Mouse (Mus musculus): ENCODE data around the gene Zswim5. TPM values are rescaled to one million over a fixed set of nuclear protein-coding genes. Genes with fewer than 3 reads are reported as not detected.
"Not testable (repeated sequence)": the region's sequence is repeated elsewhere in the genome, so short reads cannot be mapped to it uniquely, and the experiment has no call there.

Gene Zswim5
- 0.50 and 0.79 TPM in 2 replicates for polyA plus RNA-seq (2016; fragmentation: Nextera tagmentation; extraction: Ambion mirVana)

GRCm38 (mm10) chr4:116876995-116877728 lies at the start of gene Zswim5:
Gene Zswim5 (plus strand): TSS chr4:116877376.
- no peaks in the 10 kb centered on the region for H3K9me3 ChIP-seq (replicated peaks)
- peak within 1 kb of the TSS; percentile 80 for H3K9ac ChIP-seq
- ATAC-seq (ENCODE audit: insufficient number of reproducible peaks, low FRiP score), result peak; percentile 90
- H3K4me3 ChIP-seq, result peak within 1 kb of the TSS; percentile 75
- peak within 1 kb of the TSS; percentile 74 for H3K27ac ChIP-seq (ENCODE audit: poor library complexity, severe bottlenecking)
- WGBS, result under 1% methylated on average over 104 of the region's 104 CpGs
- peak within 1 kb of the TSS; percentile 98 for H3K4me2 ChIP-seq
- peaks cover 6% of the 10 kb centered on the region for H3K27me3 ChIP-seq (replicated peaks)
- no peaks in the 10 kb centered on the region for H3K36me3 ChIP-seq
- H3K4me1 ChIP-seq (replicated peaks), result no peaks in the 10 kb centered on the region

- no peak for ATAC-seq (ENCODE audit: insufficient number of reproducible peaks, low FRiP score)
- peaks cover 10% of the 10 kb centered on the region for H3K4me1 ChIP-seq (replicated peaks)
- no peaks in the 10 kb centered on the region for H3K9me3 ChIP-seq (replicated peaks)
- H3K27ac ChIP-seq (ENCODE audit: poor library complexity, severe bottlenecking), result no peak overlapping the region
- H3K9ac ChIP-seq, result no peak overlapping the region
- no peaks in the 10 kb centered on the region for H3K36me3 ChIP-seq
- WGBS, result 3% methylated on average over 4 of the region's 4 CpGs
- no peak overlapping the region for H3K4me3 ChIP-seq
- no peaks in the 10 kb centered on the region for H3K27me3 ChIP-seq (replicated peaks)
- H3K4me2 ChIP-seq, result no peak overlapping the region
These were observed 49.4 kb upstream of the Zswim5 start for GRCm38 (mm10) chr4:116827819-116828218.

- Histone ChIP-seq H3K4me3 (no peak overlapping the region), H3K4me2 (no peak overlapping the region), H3K4me1 (replicated peaks) (peaks cover 4% of the 10 kb centered on the region), H3K9ac (no peak overlapping the region), H3K27me3 (replicated peaks) (no peaks in the 10 kb centered on the region), H3K27ac (ENCODE audit: poor library complexity, severe bottlenecking) (no peak overlapping the region), H3K9me3 (replicated peaks) (no peaks in the 10 kb centered on the region), H3K36me3 (no peaks in the 10 kb centered on the region)
- WGBS, result 62% methylated on average over 6 of the region's 6 CpGs
- no peak for ATAC-seq (ENCODE audit: insufficient number of reproducible peaks, low FRiP score)
These were observed 47.7 kb upstream of the Zswim5 start for GRCm38 (mm10) chr4:116829364-116830069.

GRCm38 (mm10) chr4:116830070-116830368 lies 47.2 kb upstream of the Zswim5 start:
- peaks cover 4% of the 10 kb centered on the region for H3K4me1 ChIP-seq (replicated peaks)
- no peaks in the 10 kb centered on the region for H3K9me3 ChIP-seq (replicated peaks)
- no peaks in the 10 kb centered on the region for H3K36me3 ChIP-seq
- WGBS, result 40% methylated on average over 6 of the region's 6 CpGs
- no peak overlapping the region for H3K27ac ChIP-seq (ENCODE audit: poor library complexity, severe bottlenecking)
- H3K4me3 ChIP-seq, result no peak overlapping the region
- ATAC-seq (ENCODE audit: insufficient number of reproducible peaks, low FRiP score), result no peak
- H3K27me3 ChIP-seq (replicated peaks), result no peaks in the 10 kb centered on the region
- no peak overlapping the region for H3K4me2 ChIP-seq
- no peak overlapping the region for H3K9ac ChIP-seq

- no peak for ATAC-seq (ENCODE audit: insufficient number of reproducible peaks, low FRiP score)
These were observed 38.2 kb upstream of the Zswim5 start for GRCm38 (mm10) chr4:116838999-116839398.

GRCm38 (mm10) chr4:116840096-116840495 lies 37.1 kb upstream of the Zswim5 start:
- H3K4me1 ChIP-seq (replicated peaks); H3K9me3 ChIP-seq (replicated peaks); H3K36me3 ChIP-seq; H3K27ac ChIP-seq (ENCODE audit: poor library complexity, severe bottlenecking); H3K9ac ChIP-seq; ATAC-seq (ENCODE audit: insufficient number of reproducible peaks, low FRiP score): not testable (repeated sequence)
- Histone ChIP-seq H3K4me3 (peak overlapping the region; percentile 24), H3K4me2 (peak overlapping the region; percentile 63), H3K27me3 (replicated peaks) (peaks cover 16% of the 10 kb centered on the region)
- 18% methylated on average over 24 of the region's 29 CpGs for WGBS

More at GRCm38 (mm10) chr4:116838999-116839398, 38.2 kb upstream of the Zswim5 start:
- WGBS, result 51% methylated on average over 2 of the region's 2 CpGs
- H3K27ac ChIP-seq (ENCODE audit: poor library complexity, severe bottlenecking), result no peak overlapping the region
- no peaks in the 10 kb centered on the region for H3K36me3 ChIP-seq
- H3K9ac ChIP-seq, result no peak overlapping the region
- H3K4me2 ChIP-seq, result no peak overlapping the region
- H3K27me3 ChIP-seq (replicated peaks), result peaks cover 16% of the 10 kb centered on the region
- H3K9me3 ChIP-seq (replicated peaks), result no peaks in the 10 kb centered on the region
- no peak overlapping the region for H3K4me3 ChIP-seq
- 0 out of 2 replicates have a peak, but pooled peaks cover 3% of the 10 kb centered on the region for H3K4me1 ChIP-seq (replicated peaks)

GRCm38 (mm10) chr4:116840841-116841240 lies 36.3 kb upstream of the Zswim5 start:
- H3K36me3 ChIP-seq, result no peaks in the 10 kb centered on the region
- H3K4me3 ChIP-seq, result no peak overlapping the region
- ATAC-seq (ENCODE audit: insufficient number of reproducible peaks, low FRiP score), result no peak
- no peak overlapping the region for H3K27ac ChIP-seq (ENCODE audit: poor library complexity, severe bottlenecking)
- 0 out of 2 replicates have a peak, but pooled peaks cover 5% of the 10 kb centered on the region for H3K9me3 ChIP-seq (replicated peaks)
- peaks cover 16% of the 10 kb centered on the region for H3K27me3 ChIP-seq (replicated peaks)
- H3K9ac ChIP-seq, result no peak overlapping the region
- 0 out of 2 replicates have a peak, but pooled peaks cover 3% of the 10 kb centered on the region for H3K4me1 ChIP-seq (replicated peaks)
- 73% methylated on average over 6 of the region's 6 CpGs for WGBS
- H3K4me2 ChIP-seq, result no peak overlapping the region

- ATAC-seq (ENCODE audit: insufficient number of reproducible peaks, low FRiP score), result no peak
- no peak overlapping the region for H3K27ac ChIP-seq (ENCODE audit: poor library complexity, severe bottlenecking)
These were observed 32.9 kb upstream of the Zswim5 start for GRCm38 (mm10) chr4:116844324-116844723.

GRCm38 (mm10) chr4:116849901-116850300 lies 27.3 kb upstream of the Zswim5 start:
- ATAC-seq (ENCODE audit: insufficient number of reproducible peaks, low FRiP score), result no peak
- Histone ChIP-seq H3K4me3 (no peak overlapping the region), H3K9ac (no peak overlapping the region), H3K36me3 (no peaks in the 10 kb centered on the region), H3K27ac (ENCODE audit: poor library complexity, severe bottlenecking) (no peak overlapping the region), H3K27me3 (replicated peaks) (no peaks in the 10 kb centered on the region), H3K4me2 (no peak overlapping the region), H3K4me1 (replicated peaks) (no peaks in the 10 kb centered on the region), H3K9me3 (replicated peaks) (no peaks in the 10 kb centered on the region)
- WGBS, result 74% methylated on average over 3 of the region's 3 CpGs

More at GRCm38 (mm10) chr4:116844324-116844723, 32.9 kb upstream of the Zswim5 start:
- 91% methylated on average over 3 of the region's 3 CpGs for WGBS
- H3K9me3 ChIP-seq (replicated peaks), result 0 out of 2 replicates have a peak, but pooled peaks cover 5% of the 10 kb centered on the region
- H3K36me3 ChIP-seq, result no peaks in the 10 kb centered on the region
- no peak overlapping the region for H3K9ac ChIP-seq
- H3K4me2 ChIP-seq, result no peak overlapping the region
- 0 out of 2 replicates have a peak, but pooled peaks cover 3% of the 10 kb centered on the region for H3K4me1 ChIP-seq (replicated peaks)
- peaks cover 12% of the 10 kb centered on the region for H3K27me3 ChIP-seq (replicated peaks)
- H3K4me3 ChIP-seq, result no peak overlapping the region

GRCm38 (mm10) chr4:116854286-116854685 lies 22.9 kb upstream of the Zswim5 start:
- no peaks in the 10 kb centered on the region for H3K27me3 ChIP-seq (replicated peaks)
- ATAC-seq (ENCODE audit: insufficient number of reproducible peaks, low FRiP score), result no peak
- no peak overlapping the region for H3K4me2 ChIP-seq
- H3K36me3 ChIP-seq, result no peaks in the 10 kb centered on the region
- no peak overlapping the region for H3K9ac ChIP-seq
- H3K9me3 ChIP-seq (replicated peaks), result no peaks in the 10 kb centered on the region
- H3K4me3 ChIP-seq, result no peak overlapping the region
- H3K27ac ChIP-seq (ENCODE audit: poor library complexity, severe bottlenecking), result no peak overlapping the region
- no peaks in the 10 kb centered on the region for H3K4me1 ChIP-seq (replicated peaks)
- 23% methylated on average over 2 of the region's 2 CpGs for WGBS

GRCm38 (mm10) chr4:116857203-116857602 lies 20.0 kb upstream of the Zswim5 start:
- H3K4me3 ChIP-seq, result no peak overlapping the region
- H3K4me1 ChIP-seq (replicated peaks), result no peaks in the 10 kb centered on the region
- no peaks in the 10 kb centered on the region for H3K36me3 ChIP-seq
- WGBS, result 85% methylated on average over 10 of the region's 10 CpGs
- H3K27ac ChIP-seq (ENCODE audit: poor library complexity, severe bottlenecking), result no peak overlapping the region
- no peaks in the 10 kb centered on the region for H3K27me3 ChIP-seq (replicated peaks)
- no peak for ATAC-seq (ENCODE audit: insufficient number of reproducible peaks, low FRiP score)
- H3K9ac ChIP-seq, result no peak overlapping the region
- no peaks in the 10 kb centered on the region for H3K9me3 ChIP-seq (replicated peaks)
- H3K4me2 ChIP-seq, result no peak overlapping the region
